Mouse (Mus musculus) stomach, embryonic 14.5 days (tissue): ENCODE results near the gene Pla2g4d. TPM values are rescaled to one million over a fixed set of nuclear protein-coding genes. Genes with fewer than 3 reads are reported as not detected.
A peak's percentile ranks its signal among the peaks of the same experiment; 100 is the strongest.

Source experiments
- ATAC-seq: fragments of 200-750 bp; cut with Nextera tagmentation; 2 replicates; pipeline ENCODE4 v1.8.0; 2017; ENCODE audit warnings: low read depth, moderate TSS enrichment; ENCODE audit not compliant: insufficient number of reproducible peaks, insufficient read depth, low FRiP score
- H3K27ac ChIP-seq: fragments of 300-500 bp; sonication (generic); 2 replicates; pipeline ENCODE4 v1.5.1; 2014; ENCODE audit warnings: mild to moderate bottlenecking, low read length, moderate library complexity, mixed read lengths
- H3K27me3 ChIP-seq: fragments of 300-500 bp; sonication (generic); 2 replicates; pipeline ENCODE4 v1.6.1; 2014; ENCODE audit warnings: low read length, control low read depth, mixed read lengths; ENCODE audit not compliant: control insufficient read depth, insufficient read depth
- H3K36me3 ChIP-seq: fragments of 300-500 bp; sonication (generic); 2 replicates; pipeline ENCODE4 v1.6.1; 2014; ENCODE audit warnings: mild to moderate bottlenecking, control low read depth, low read length, moderate library complexity, mixed read lengths; ENCODE audit not compliant: control insufficient read depth, insufficient read depth
- H3K4me1 ChIP-seq: fragments of 300-500 bp; sonication (generic); 2 replicates; pipeline ENCODE4 v1.6.1; 2014; ENCODE audit warnings: low read length, control low read depth, mixed read lengths; ENCODE audit not compliant: control insufficient read depth, insufficient read depth
- H3K4me2 ChIP-seq: fragments of 300-500 bp; sonication (generic); replicated peaks from 2 replicates; pipeline ENCODE4 v1.6.1; 2014; ENCODE audit warnings: low read depth, low read length, control low read depth
- H3K4me3 ChIP-seq: fragments of 300-500 bp; sonication (generic); 2 replicates; pipeline ENCODE4 v1.5.1; 2014; ENCODE audit warnings: low read depth, low read length, control low read depth
- H3K9ac ChIP-seq: fragments of 300-500 bp; sonication (generic); replicated peaks from 2 replicates; pipeline ENCODE4 v1.6.1; 2014; ENCODE audit warnings: low read depth, mild to moderate bottlenecking, control low read depth, low read length, moderate library complexity, mixed read lengths
- H3K9me3 ChIP-seq: fragments of 300-500 bp; sonication (generic); 2 replicates; pipeline ENCODE4 v1.6.1; 2016; ENCODE audit warnings: low read depth, low read length, control low read depth; ENCODE audit not compliant: control insufficient read depth
- WGBS: fragments of 180-500 bp; shearing (Covaris S2); extraction: QIAGEN DNeasy Blood & Tissue Kit; methylation state at CpG from one replicate; pipeline ENCODE4 v1.1.7; 2014; 5-methylcytosine and 5-hydroxymethylcytosine counted together
- polyA plus RNA-seq: library from polyadenylated mRNA; unstranded; fragments of >200 nt; fragmentation: Nextera tagmentation; extraction: Ambion mirVana; gene quantifications from 2 replicates; pipeline ENCODE4 v1.2.1, GENCODE M21; 2014

The Pla2g4d gene
- polyA plus RNA-seq, 1 experiment from 2014 or later, result not detected

DNA sequence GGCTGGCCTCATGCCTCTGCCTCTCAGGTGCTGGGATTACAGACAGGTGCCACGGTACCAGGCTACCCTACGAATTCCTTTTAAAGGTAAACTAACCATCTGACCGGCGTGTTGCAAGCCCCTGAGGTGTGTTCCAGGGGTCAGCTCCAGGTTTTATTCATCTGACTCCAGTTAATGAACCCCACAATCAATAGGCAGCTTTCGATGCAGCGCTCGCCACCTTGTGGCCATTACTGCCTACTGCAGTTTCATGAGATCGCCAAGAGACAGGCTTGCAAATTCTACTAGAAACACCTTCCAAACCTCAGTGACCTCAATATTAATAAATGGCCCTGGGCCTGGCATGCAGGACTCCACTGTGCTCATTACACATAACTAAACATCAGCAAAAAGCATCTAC, 9.0 kb downstream of the Pla2g4d start:
- no peaks in the 10 kb centered on the region for H3K9me3 ChIP-seq
- no peaks in the 10 kb centered on the region for H3K27me3 ChIP-seq
- no peak overlapping the region for H3K27ac ChIP-seq
- 0 out of 2 replicates have a peak, but pooled peaks have one; percentile 9 for ATAC-seq
- no peak overlapping the region for H3K9ac ChIP-seq
- H3K4me2 ChIP-seq, result no peak overlapping the region
- WGBS, result 17% methylated on average over 8 of the region's 8 CpGs
- no peaks in the 10 kb centered on the region for H3K4me1 ChIP-seq
- H3K4me3 ChIP-seq, result no peak overlapping the region
- no peaks in the 10 kb centered on the region for H3K36me3 ChIP-seq

DNA sequence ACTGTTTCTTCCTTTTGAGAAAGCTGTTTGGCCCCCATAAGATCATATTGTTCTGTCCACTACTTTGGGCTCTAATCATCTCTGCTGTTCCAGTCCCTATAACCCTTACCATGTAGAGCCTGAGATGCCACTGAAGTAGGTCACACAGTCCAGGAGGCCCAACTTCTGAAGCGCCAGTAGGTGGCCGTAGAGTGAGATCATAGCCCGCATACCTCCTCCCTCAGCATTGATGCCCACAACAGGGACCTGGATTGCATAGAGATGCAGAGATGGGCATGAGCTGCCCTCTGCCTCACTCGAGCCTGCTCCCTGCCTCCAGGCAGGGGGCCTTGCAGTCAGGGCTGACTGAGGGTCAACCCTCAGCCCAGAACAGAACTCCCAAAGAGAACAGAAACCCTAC, 12.0 kb downstream of the Pla2g4d start:
- ATAC-seq, result no peak
- no peak overlapping the region for H3K4me3 ChIP-seq
- no peaks in the 10 kb centered on the region for H3K9me3 ChIP-seq
- H3K36me3 ChIP-seq, result no peaks in the 10 kb centered on the region
- no peak overlapping the region for H3K27ac ChIP-seq
- H3K4me1 ChIP-seq, result no peaks in the 10 kb centered on the region
- no peaks in the 10 kb centered on the region for H3K27me3 ChIP-seq
- no peak overlapping the region for H3K9ac ChIP-seq
- H3K4me2 ChIP-seq, result no peak overlapping the region
- WGBS, result 80% methylated on average over 4 of the region's 4 CpGs

DNA sequence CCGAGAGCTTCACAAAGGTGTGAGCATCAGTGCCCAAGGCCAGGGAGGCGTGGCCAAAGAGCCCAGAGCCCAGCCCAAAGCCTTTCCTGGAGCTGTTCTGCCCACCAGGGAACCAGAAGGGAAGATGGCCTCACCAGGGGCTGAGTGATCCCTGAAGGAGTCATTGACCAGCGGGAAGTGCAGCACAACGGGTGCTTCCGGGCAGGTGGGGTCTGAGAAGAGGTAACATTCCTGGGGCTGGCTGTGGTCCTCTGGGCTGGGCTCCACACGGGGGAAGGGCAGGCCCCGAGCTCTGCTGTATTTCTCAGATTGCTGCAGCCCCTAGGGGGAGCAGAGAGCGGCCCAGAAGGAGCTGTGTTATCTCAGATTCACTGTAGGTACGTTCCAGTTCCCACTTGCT, 20.4 kb downstream of the Pla2g4d start:
- no peaks in the 10 kb centered on the region for H3K9me3 ChIP-seq
- no peak overlapping the region for H3K4me3 ChIP-seq
- H3K4me2 ChIP-seq, result peak overlapping the region; percentile 30; the same call in 1 of the 2 replicates
- H3K27me3 ChIP-seq, result no peaks in the 10 kb centered on the region
- no peaks in the 10 kb centered on the region for H3K36me3 ChIP-seq
- WGBS, result 4% methylated on average over 9 of the region's 9 CpGs
- ATAC-seq, result 0 out of 2 replicates have a peak, but pooled peaks have one; percentile 46
- no peak overlapping the region for H3K27ac ChIP-seq
- no peak overlapping the region for H3K9ac ChIP-seq
- H3K4me1 ChIP-seq, result no peaks in the 10 kb centered on the region

DNA sequence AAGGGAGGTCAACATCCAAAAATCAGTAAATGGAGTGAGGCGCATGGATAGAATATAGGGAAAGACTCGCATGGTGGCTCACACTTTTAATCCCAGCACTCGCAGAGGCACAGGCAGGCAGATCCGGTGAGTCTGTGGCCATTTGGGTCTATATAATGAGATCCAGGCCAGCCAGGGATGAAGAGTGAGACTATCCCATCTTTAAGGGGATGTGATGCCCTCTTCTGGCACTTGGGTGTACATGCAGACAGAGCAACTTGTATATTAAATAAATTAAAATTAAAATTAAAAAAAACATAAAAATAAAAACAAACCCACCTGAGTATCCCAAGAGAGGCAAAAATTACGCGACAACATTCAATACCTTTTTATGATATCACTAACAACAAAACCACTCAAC, 23.5 kb downstream of the Pla2g4d start:
- Histone ChIP-seq H3K4me1 (no peaks in the 10 kb centered on the region), H3K4me3 (no peak overlapping the region), H3K27me3 (no peaks in the 10 kb centered on the region), H3K4me2 (no peak overlapping the region), H3K9me3 (no peaks in the 10 kb centered on the region), H3K9ac (no peak overlapping the region), H3K36me3 (no peaks in the 10 kb centered on the region), H3K27ac (no peak overlapping the region)
- 71% methylated on average over 6 of the region's 6 CpGs for WGBS
- ATAC-seq, result no peak

DNA sequence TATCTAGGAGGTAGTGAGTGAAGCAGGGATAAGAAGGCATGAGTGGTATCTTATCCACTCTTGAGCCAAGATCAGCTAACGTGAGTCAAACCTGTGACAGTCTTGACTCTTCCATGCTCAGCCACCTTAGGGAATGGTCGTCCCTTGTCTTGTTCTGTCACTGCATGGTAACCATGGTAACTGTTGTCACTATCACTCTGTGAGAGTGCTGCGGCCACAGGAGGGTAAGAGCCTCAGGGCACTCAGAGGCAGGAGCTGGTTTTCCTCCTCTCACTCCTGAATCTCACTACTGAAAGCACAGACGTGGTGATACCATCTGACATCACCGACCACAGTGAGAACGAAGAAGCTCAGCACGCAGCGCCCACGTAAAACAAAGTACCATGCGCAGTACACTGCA, 24.1 kb downstream of the Pla2g4d start:
- Histone ChIP-seq H3K36me3 (no peaks in the 10 kb centered on the region), H3K4me2 (no peak overlapping the region), H3K9me3 (no peaks in the 10 kb centered on the region), H3K27me3 (no peaks in the 10 kb centered on the region), H3K4me1 (no peaks in the 10 kb centered on the region), H3K27ac (no peak overlapping the region), H3K4me3 (no peak overlapping the region), H3K9ac (no peak overlapping the region)
- ATAC-seq, result no peak
- 68% methylated on average over 10 of the region's 10 CpGs for WGBS

DNA sequence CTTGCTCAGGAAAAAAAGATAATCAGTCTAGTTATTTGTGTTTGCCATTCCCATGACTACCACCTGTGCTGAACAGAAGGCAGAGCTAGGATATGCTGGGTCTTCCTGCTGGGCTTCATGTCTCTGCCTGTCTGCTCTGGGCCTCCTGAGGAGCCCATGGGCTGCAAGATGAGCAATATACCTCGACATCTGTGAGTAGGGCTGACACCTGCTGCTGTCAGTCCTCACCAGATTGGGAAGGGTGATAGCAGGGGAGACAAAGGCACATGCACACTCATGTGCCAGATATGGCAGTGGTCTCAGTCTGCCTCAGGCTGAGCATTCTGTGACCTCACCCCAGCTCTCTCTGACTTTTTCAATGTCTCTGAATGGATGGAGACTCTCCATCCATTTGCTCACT, 26.1 kb downstream of the Pla2g4d start:
- H3K4me3 ChIP-seq, result no peak overlapping the region
- WGBS, result 60% methylated on average over 1 of the region's 1 CpGs
- no peaks in the 10 kb centered on the region for H3K9me3 ChIP-seq
- no peak overlapping the region for H3K4me2 ChIP-seq
- no peak overlapping the region for H3K9ac ChIP-seq
- H3K27me3 ChIP-seq, result no peaks in the 10 kb centered on the region
- H3K27ac ChIP-seq, result no peak overlapping the region
- ATAC-seq, result no peak
- no peaks in the 10 kb centered on the region for H3K4me1 ChIP-seq
- H3K36me3 ChIP-seq, result no peaks in the 10 kb centered on the region

DNA sequence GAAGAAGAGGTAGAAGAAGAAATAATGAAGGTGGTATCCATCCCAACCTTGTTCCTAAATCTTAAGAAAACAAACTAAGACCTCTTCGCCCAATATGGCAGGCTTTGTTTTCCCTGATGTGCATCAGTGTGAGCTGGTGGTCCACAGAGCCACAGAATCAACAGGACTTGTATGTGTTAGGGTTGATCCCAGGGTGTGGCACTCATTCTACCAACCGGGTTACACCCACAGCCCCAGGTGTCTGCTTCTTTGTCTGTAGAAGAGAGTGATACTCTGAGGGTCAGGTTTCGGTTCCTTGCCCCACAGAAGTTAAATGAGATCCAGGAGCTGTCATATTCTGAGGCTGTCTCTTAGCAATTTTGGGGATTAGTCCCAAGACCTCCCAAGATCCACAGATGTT, 27.7 kb downstream of the Pla2g4d start:
- no peak for ATAC-seq
- Histone ChIP-seq H3K27me3 (no peaks in the 10 kb centered on the region), H3K4me3 (no peak overlapping the region)

DNA sequence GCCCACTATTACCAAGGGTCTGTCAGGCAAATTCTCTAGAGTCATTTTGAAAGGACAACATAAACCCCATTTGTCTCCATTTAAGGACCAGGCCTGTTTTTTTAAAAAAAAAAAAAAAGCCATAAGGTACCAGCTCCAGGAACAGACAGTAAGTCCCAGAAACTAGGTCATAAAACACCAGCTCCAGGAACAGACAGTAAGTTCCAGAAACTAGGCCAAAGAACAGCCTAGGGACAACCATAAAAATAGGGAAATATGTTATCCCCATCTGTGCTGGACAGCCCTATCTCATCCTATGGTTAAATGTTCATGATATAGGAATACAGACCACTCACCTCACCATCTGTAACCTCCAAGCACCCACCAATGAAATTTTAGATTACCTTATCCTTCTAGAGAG, 32.7 kb downstream of the Pla2g4d start:
- H3K4me1 ChIP-seq, result no peaks in the 10 kb centered on the region
- H3K4me2 ChIP-seq, result no peak overlapping the region
- H3K9ac ChIP-seq, result no peak overlapping the region
- H3K27ac ChIP-seq, result no peak overlapping the region
- no peak for ATAC-seq
- H3K36me3 ChIP-seq, result no peaks in the 10 kb centered on the region
- no peak overlapping the region for H3K4me3 ChIP-seq
- no peaks in the 10 kb centered on the region for H3K9me3 ChIP-seq
- no peaks in the 10 kb centered on the region for H3K27me3 ChIP-seq

More for the DNA sequence above, 27.7 kb downstream of the Pla2g4d start:
- Histone ChIP-seq H3K9ac (no peak overlapping the region), H3K9me3 (no peaks in the 10 kb centered on the region), H3K36me3 (no peaks in the 10 kb centered on the region), H3K4me2 (no peak overlapping the region), H3K27ac (no peak overlapping the region), H3K4me1 (no peaks in the 10 kb centered on the region)
- 64% methylated on average over 3 of the region's 3 CpGs for WGBS

DNA sequence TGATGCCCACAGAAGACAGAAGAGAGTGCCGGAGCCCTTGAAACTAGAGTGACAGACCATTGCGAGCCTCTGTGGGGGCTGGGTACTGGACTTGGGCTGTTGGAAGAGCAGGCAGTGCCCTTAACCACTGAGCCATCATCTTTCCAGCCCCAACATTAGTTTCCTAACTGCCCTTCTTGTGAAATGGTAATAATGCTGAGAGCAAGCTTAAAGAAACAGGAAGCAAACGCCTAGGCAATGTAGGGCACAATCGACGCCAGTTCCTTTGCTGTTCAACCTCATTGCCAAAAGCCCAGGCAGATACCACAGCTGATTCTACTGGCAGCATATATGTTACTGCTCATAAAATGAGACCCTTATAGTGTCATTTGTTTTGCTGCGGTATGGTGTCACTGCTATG, 36.4 kb downstream of the Pla2g4d start:
- Histone ChIP-seq H3K27ac (no peak overlapping the region), H3K4me2 (no peak overlapping the region), H3K9me3 (no peaks in the 10 kb centered on the region), H3K36me3 (no peaks in the 10 kb centered on the region), H3K27me3 (no peaks in the 10 kb centered on the region), H3K9ac (no peak overlapping the region), H3K4me3 (no peak overlapping the region), H3K4me1 (no peaks in the 10 kb centered on the region)
- no peak for ATAC-seq
- WGBS, result 86% methylated on average over 6 of the region's 6 CpGs
